Mouse (Mus musculus): Measurements from ENCODE around the gene Morn5. TPM values are rescaled to one million over a fixed set of nuclear protein-coding genes. Genes with fewer than 3 reads are reported as not detected.

Gene Morn5
- polyA plus RNA-seq, 1 experiment from 2014 or later, result 0.33 TPM

DNA sequence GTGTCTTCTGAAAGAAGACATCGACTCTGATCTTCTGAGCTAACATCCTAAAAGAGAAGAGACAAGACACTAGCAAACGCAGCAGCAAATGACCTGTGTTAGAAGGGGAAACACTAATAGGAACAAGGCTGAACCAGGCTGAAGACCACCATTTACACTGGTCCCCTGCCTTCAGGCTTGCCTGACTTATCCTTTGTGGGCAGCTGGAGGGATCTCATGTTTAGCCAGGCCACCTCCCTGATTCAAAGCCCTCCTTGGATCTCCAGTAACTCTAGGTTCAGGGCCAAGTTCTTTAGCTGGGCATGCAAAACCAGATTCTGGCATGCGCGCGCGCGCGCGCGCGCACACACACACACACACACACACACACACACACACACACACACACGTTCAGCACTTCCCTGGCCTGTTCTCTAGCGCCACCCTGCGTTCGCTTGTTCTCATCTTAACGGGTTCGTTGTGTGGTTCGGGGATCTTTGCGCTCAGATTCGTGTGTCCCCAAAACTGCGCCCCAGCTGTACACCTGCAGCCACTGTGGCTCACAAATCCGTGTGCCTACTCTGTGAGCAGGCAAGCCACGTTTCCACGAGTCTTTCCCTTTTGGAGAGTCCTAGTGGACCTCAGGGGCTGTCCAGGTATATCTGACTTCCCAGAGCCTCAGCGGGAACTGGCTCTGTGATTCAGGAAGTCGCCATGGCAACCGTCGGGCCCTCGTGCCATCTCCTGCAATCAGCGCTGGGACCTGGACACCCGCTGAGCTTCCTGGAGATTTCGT lies 27.7 kb upstream of the Morn5 start:
- H3K9ac ChIP-seq (ENCODE audit: low read length), result no peak overlapping the region
- no peaks in the 10 kb centered on the region for H3K27me3 ChIP-seq (ENCODE audit: control insufficient read depth, insufficient read depth, low read length)
- H3K27ac ChIP-seq (ENCODE audit: low read depth, low read length), result no peak overlapping the region
- 14% methylated on average over 32 of the region's 32 CpGs for WGBS
- ATAC-seq (ENCODE audit: low FRiP score), result peak; percentile 71
- H3K4me1 ChIP-seq (ENCODE audit: control insufficient read depth, insufficient read depth, low read length), result peaks cover 5% of the 10 kb centered on the region; the same call in 1 of the 2 replicates
- peak; percentile 96 for DNase-seq (ENCODE audit: low spot score, missing footprints)
- peak overlapping the region; percentile 53 for H3K4me2 ChIP-seq
- H3K36me3 ChIP-seq (ENCODE audit: control insufficient read depth, insufficient read depth, low read length), result no peaks in the 10 kb centered on the region
- H3K9me3 ChIP-seq (ENCODE audit: control insufficient read depth, low read length), result no peaks in the 10 kb centered on the region
- H3K4me3 ChIP-seq (ENCODE audit: low read depth, low read length), result peak overlapping the region; percentile 16; the same call in 1 of the 2 replicates

DNA sequence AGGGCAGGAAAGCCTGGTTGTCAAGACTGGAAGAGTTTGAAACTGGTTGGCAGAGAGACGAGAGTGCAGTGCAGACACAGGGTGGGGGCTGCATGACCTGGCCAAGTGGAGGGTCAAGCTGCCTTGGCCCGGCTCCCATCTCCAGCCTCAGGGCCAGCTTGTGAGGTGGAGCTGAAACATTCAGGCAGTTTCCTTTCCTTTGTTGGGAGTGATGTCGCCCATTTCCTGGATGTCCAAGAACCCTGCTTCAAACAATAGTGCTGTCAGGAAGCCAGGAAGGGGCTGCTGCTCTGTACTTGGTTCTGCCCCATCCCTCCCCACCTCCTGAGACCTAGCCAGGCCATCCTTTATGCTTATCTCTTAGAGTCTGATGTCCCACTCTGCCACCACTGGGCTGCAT lies 26.0 kb upstream of the Morn5 start:
- no peak overlapping the region for H3K27ac ChIP-seq (ENCODE audit: low read depth, low read length)
- no peaks in the 10 kb centered on the region for H3K36me3 ChIP-seq (ENCODE audit: control insufficient read depth, insufficient read depth, low read length)
- ATAC-seq (ENCODE audit: low FRiP score), result no peak
- no peak for DNase-seq (ENCODE audit: low spot score, missing footprints)
- H3K4me3 ChIP-seq (ENCODE audit: low read depth, low read length), result no peak overlapping the region
- no peak overlapping the region for H3K4me2 ChIP-seq
- peaks cover 5% of the 10 kb centered on the region; the same call in 1 of the 2 replicates for H3K4me1 ChIP-seq (ENCODE audit: control insufficient read depth, insufficient read depth, low read length)
- no peaks in the 10 kb centered on the region for H3K27me3 ChIP-seq (ENCODE audit: control insufficient read depth, insufficient read depth, low read length)
- H3K9ac ChIP-seq (ENCODE audit: low read length), result no peak overlapping the region
- H3K9me3 ChIP-seq (ENCODE audit: control insufficient read depth, low read length), result no peaks in the 10 kb centered on the region
- WGBS, result 75% methylated on average over 3 of the region's 3 CpGs

DNA sequence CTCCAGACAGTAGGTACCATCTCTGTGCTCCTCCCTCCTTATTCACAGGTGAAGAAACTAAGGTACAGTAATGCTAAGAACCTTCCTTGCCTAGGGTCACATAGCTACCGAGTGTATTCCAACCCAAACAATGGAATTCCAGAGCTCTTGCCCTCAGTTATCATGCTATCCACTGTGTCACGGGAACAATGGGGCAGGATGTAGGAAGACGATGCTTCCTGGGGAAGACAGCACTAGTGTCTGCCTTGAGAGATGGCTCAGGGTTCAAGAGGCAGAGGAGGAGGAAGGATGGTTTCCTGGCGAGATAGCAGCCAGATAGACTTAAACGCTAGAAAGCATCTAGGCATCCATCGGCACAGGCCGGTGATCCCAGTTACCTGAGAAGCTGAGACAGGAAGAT lies 16.4 kb upstream of the Morn5 start:
- WGBS, result 83% methylated on average over 7 of the region's 7 CpGs
- Histone ChIP-seq H3K4me3 (ENCODE audit: low read depth, low read length) (no peak overlapping the region), H3K27me3 (ENCODE audit: control insufficient read depth, insufficient read depth, low read length) (no peaks in the 10 kb centered on the region)

GRCm38 (mm10) chr2:36033966-36034365 lies 15.3 kb upstream of the Morn5 start:
- H3K9me3 ChIP-seq (ENCODE audit: control insufficient read depth, low read length), result no peaks in the 10 kb centered on the region
- H3K4me1 ChIP-seq (ENCODE audit: control insufficient read depth, insufficient read depth, low read length), result no peaks in the 10 kb centered on the region
- no peak for DNase-seq (ENCODE audit: low spot score, missing footprints)
- 79% methylated on average over 7 of the region's 7 CpGs for WGBS
- ATAC-seq (ENCODE audit: low FRiP score), result no peak
- H3K27ac ChIP-seq (ENCODE audit: low read depth, low read length), result no peak overlapping the region
- no peaks in the 10 kb centered on the region for H3K27me3 ChIP-seq (ENCODE audit: control insufficient read depth, insufficient read depth, low read length)
- H3K36me3 ChIP-seq (ENCODE audit: control insufficient read depth, insufficient read depth, low read length), result no peaks in the 10 kb centered on the region; the same call in 1 of the 2 replicates
- no peak overlapping the region for H3K4me3 ChIP-seq (ENCODE audit: low read depth, low read length)
- no peak overlapping the region for H3K4me2 ChIP-seq
- H3K9ac ChIP-seq (ENCODE audit: low read length), result no peak overlapping the region

More for the DNA sequence above, 16.4 kb upstream of the Morn5 start:
- no peak for ATAC-seq (ENCODE audit: low FRiP score)
- Histone ChIP-seq H3K9me3 (ENCODE audit: control insufficient read depth, low read length) (no peaks in the 10 kb centered on the region), H3K4me1 (ENCODE audit: control insufficient read depth, insufficient read depth, low read length) (no peaks in the 10 kb centered on the region), H3K27ac (ENCODE audit: low read depth, low read length) (no peak overlapping the region), H3K4me2 (no peak overlapping the region), H3K9ac (ENCODE audit: low read length) (no peak overlapping the region), H3K36me3 (ENCODE audit: control insufficient read depth, insufficient read depth, low read length) (no peaks in the 10 kb centered on the region; the same call in 1 of the 2 replicates)
- no peak for DNase-seq (ENCODE audit: low spot score, missing footprints)

DNA sequence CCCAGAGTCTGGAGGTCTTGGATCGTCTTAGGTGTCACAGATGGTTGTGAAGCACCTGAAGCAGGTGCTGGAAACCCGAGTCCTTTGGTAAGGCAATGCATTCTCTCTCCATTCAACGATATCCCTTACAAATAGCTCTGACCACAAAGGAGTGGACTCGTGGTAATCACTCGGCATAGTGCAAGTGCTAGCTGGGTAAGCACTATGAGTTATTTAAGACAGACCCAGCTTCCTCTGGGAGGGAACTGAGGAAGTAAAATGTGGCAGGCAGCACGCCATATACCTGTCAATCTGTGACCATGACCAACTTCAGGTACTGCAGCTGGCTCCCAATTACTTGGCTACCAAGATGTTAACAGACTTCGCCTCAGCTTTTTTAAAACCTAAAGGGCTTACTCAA lies 14.4 kb upstream of the Morn5 start:
- 87% methylated on average over 7 of the region's 7 CpGs for WGBS
- Histone ChIP-seq H3K9ac (ENCODE audit: low read length) (no peak overlapping the region), H3K9me3 (ENCODE audit: control insufficient read depth, low read length) (no peaks in the 10 kb centered on the region), H3K4me1 (ENCODE audit: control insufficient read depth, insufficient read depth, low read length) (no peaks in the 10 kb centered on the region), H3K4me3 (ENCODE audit: low read depth, low read length) (no peak overlapping the region), H3K36me3 (ENCODE audit: control insufficient read depth, insufficient read depth, low read length) (no peaks in the 10 kb centered on the region; the same call in 1 of the 2 replicates), H3K27ac (ENCODE audit: low read depth, low read length) (no peak overlapping the region), H3K4me2 (no peak overlapping the region), H3K27me3 (ENCODE audit: control insufficient read depth, insufficient read depth, low read length) (no peaks in the 10 kb centered on the region)
- ATAC-seq (ENCODE audit: low FRiP score), result no peak
- DNase-seq (ENCODE audit: low spot score, missing footprints), result no peak

GRCm38 (mm10) chr2:36035413-36036081 lies 13.7 kb upstream of the Morn5 start:
- Histone ChIP-seq H3K36me3 (ENCODE audit: control insufficient read depth, insufficient read depth, low read length) (no peaks in the 10 kb centered on the region; the same call in 1 of the 2 replicates), H3K9me3 (ENCODE audit: control insufficient read depth, low read length) (no peaks in the 10 kb centered on the region), H3K4me1 (ENCODE audit: control insufficient read depth, insufficient read depth, low read length) (no peaks in the 10 kb centered on the region), H3K9ac (ENCODE audit: low read length) (no peak overlapping the region), H3K4me2 (no peak overlapping the region), H3K27me3 (ENCODE audit: control insufficient read depth, insufficient read depth, low read length) (no peaks in the 10 kb centered on the region), H3K4me3 (ENCODE audit: low read depth, low read length) (no peak overlapping the region), H3K27ac (ENCODE audit: low read depth, low read length) (no peak overlapping the region)
- DNase-seq (ENCODE audit: low spot score, missing footprints), result no peak
- WGBS, result 85% methylated on average over 11 of the region's 11 CpGs
- ATAC-seq (ENCODE audit: low FRiP score), result no peak

DNA sequence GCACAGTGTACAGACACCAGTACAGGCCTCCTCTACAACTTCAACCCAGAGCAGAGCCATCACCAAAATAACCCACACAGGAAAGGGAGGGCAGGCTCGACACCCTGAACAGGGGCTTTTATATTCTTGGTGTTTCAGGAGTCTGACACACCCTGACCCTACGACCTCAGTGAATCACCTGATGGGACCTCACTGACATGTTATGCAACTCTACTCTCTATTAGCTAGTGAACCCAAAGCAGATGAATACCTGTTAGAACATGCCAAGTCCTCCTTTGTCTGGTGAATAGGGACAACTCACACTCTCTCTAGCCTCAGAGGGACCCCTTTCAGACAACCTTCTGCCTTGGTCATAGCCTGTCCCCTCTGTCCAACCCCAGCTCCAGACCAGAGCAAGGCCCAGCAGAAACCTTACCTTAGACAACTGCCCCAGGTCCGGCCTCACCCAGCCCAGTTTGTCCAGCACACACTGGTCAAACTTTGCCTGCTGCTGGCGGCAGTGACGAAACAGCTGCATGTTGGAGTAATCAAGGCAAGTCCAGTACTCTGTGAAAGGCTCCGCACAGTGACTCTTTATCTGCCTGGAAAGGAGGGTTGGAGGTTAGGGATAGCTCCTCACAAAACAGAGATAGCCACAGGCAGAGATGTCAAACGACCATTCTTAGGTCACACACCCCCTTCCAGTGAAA lies 9.8 kb upstream of the Morn5 start:
- Histone ChIP-seq H3K4me1 (ENCODE audit: control insufficient read depth, insufficient read depth, low read length) (no peaks in the 10 kb centered on the region), H3K4me2 (no peak overlapping the region), H3K36me3 (ENCODE audit: control insufficient read depth, insufficient read depth, low read length) (no peaks in the 10 kb centered on the region; the same call in 1 of the 2 replicates), H3K27me3 (ENCODE audit: control insufficient read depth, insufficient read depth, low read length) (no peaks in the 10 kb centered on the region), H3K9me3 (ENCODE audit: control insufficient read depth, low read length) (no peaks in the 10 kb centered on the region), H3K27ac (ENCODE audit: low read depth, low read length) (no peak overlapping the region), H3K4me3 (ENCODE audit: low read depth, low read length) (no peak overlapping the region), H3K9ac (ENCODE audit: low read length) (no peak overlapping the region)
- WGBS, result 80% methylated on average over 7 of the region's 7 CpGs
- ATAC-seq (ENCODE audit: low FRiP score) (no peak), DNase-seq (ENCODE audit: low spot score, missing footprints) (no peak)

GRCm38 (mm10) chr2:36040872-36041271 lies 8.4 kb upstream of the Morn5 start:
- no peaks in the 10 kb centered on the region; the same call in 1 of the 2 replicates for H3K36me3 ChIP-seq (ENCODE audit: control insufficient read depth, insufficient read depth, low read length)
- no peak for ATAC-seq (ENCODE audit: low FRiP score)

DNA sequence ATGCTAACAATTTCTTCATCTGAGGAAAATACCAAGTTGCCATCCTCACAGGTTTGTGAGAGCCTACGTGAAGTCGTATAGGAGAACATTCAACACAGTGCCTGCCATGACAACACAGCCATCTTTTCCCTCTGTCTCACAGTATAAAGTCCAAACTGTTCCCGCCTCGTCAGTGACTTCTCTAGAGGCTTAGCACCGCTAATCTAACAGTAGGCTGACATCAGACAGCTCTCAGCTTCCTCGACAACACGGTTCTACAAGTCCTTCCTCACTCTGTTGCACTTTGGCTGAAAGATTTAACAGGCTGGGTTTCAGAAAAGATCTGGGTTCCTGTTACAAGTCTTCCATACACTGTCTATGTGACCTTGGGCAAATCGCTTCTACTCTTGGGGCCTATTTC lies 1.1 kb upstream of the Morn5 start:
- WGBS, result 76% methylated on average over 8 of the region's 8 CpGs
- Histone ChIP-seq H3K27me3 (ENCODE audit: control insufficient read depth, insufficient read depth, low read length) (no peaks in the 10 kb centered on the region), H3K36me3 (ENCODE audit: control insufficient read depth, insufficient read depth, low read length) (no peaks in the 10 kb centered on the region), H3K9me3 (ENCODE audit: control insufficient read depth, low read length) (no peaks in the 10 kb centered on the region), H3K9ac (ENCODE audit: low read length) (peak overlapping the region; percentile 88), H3K4me3 (ENCODE audit: low read depth, low read length) (peak overlapping the region; percentile 74), H3K27ac (ENCODE audit: low read depth, low read length) (no peak overlapping the region), H3K4me2 (peak overlapping the region; percentile 78), H3K4me1 (ENCODE audit: control insufficient read depth, insufficient read depth, low read length) (peaks cover 7% of the 10 kb centered on the region)
- no peak for ATAC-seq (ENCODE audit: low FRiP score)
- DNase-seq (ENCODE audit: low spot score, missing footprints), result no peak

More at GRCm38 (mm10) chr2:36040872-36041271, 8.4 kb upstream of the Morn5 start:
- no peak for DNase-seq (ENCODE audit: low spot score, missing footprints)
- Histone ChIP-seq H3K27me3 (ENCODE audit: control insufficient read depth, insufficient read depth, low read length) (no peaks in the 10 kb centered on the region), H3K9me3 (ENCODE audit: control insufficient read depth, low read length) (no peaks in the 10 kb centered on the region), H3K4me1 (ENCODE audit: control insufficient read depth, insufficient read depth, low read length) (no peaks in the 10 kb centered on the region), H3K9ac (ENCODE audit: low read length) (no peak overlapping the region), H3K4me2 (no peak overlapping the region), H3K4me3 (ENCODE audit: low read depth, low read length) (no peak overlapping the region), H3K27ac (ENCODE audit: low read depth, low read length) (no peak overlapping the region)
- 86% methylated on average over 1 of the region's 1 CpGs for WGBS
